Mouse (Mus musculus) liver, embryonic 14.5 days (tissue): ENCODE results near the gene Adam17.

Source experiments
- CTCF ChIP-seq: IDR thresholded peaks from 2 replicates; pipeline ENCODE4 v1.5.1; 2016; ENCODE audit warnings: antibody characterized with exemption, low read depth, control low read depth
- EP300 ChIP-seq: IDR thresholded peaks from 2 replicates; pipeline ENCODE4 v1.6.1; 2016; ENCODE audit warnings: antibody characterized with exemption, low read depth

GRCm38 (mm10) chr12:21337171-21337570 lies 36.3 kb downstream of the Adam17 start:
- TF ChIP-seq CTCF: no peak
- no peak for TF ChIP-seq EP300
